Mouse (Mus musculus): ENCODE measurements around the gene Slc12a9. TPM values are rescaled to one million over a fixed set of nuclear protein-coding genes. Genes with fewer than 3 reads are reported as not detected.

The Slc12a9 gene
- polyA plus RNA-seq, 1 experiment from 2014 or later: 23.6 TPM

- peak overlapping the region; percentile 87 for H3K9ac ChIP-seq
- no peak for ATAC-seq (ENCODE audit: low FRiP score)
- H3K27ac ChIP-seq: 0 out of 2 replicates have a peak overlapping the region, but pooled peaks have one; percentile 17
- peak overlapping the region; percentile 85 for H3K4me2 ChIP-seq (replicated peaks)
- peaks cover 45% of the 10 kb centered on the region for H3K4me1 ChIP-seq
- H3K4me3 ChIP-seq: peak overlapping the region; percentile 75
- H3K36me3 ChIP-seq: peaks cover 26% of the 10 kb centered on the region
- 23% methylated on average over 16 of the region's 16 CpGs for WGBS
- H3K9me3 ChIP-seq (replicated peaks): no peaks in the 10 kb centered on the region
- H3K27me3 ChIP-seq: peaks cover 9% of the 10 kb centered on the region
These were observed 18.9 kb upstream of the Slc12a9 start for GRCm38 (mm10) chr5:137352011-137352975.

- peak overlapping the region; percentile 75 for H3K4me3 ChIP-seq
- H3K36me3 ChIP-seq: peaks cover 20% of the 10 kb centered on the region
- ATAC-seq (ENCODE audit: low FRiP score): no peak
- peaks cover 9% of the 10 kb centered on the region for H3K27me3 ChIP-seq
- H3K4me1 ChIP-seq: peaks cover 45% of the 10 kb centered on the region
- peak overlapping the region; percentile 85 for H3K4me2 ChIP-seq (replicated peaks)
- H3K27ac ChIP-seq: peak overlapping the region; percentile 80
- no peaks in the 10 kb centered on the region for H3K9me3 ChIP-seq (replicated peaks)
- 13% methylated on average over 4 of the region's 4 CpGs for WGBS
- peak overlapping the region; percentile 87 for H3K9ac ChIP-seq
These were observed 18.0 kb upstream of the Slc12a9 start for GRCm38 (mm10) chr5:137351394-137351793.

GRCm38 (mm10) chr5:137351058-137351380, 17.6 kb upstream of the Slc12a9 start:
- Histone ChIP-seq H3K27ac (peak overlapping the region; percentile 80), H3K9ac (peak overlapping the region; percentile 87), H3K36me3 (peaks cover 17% of the 10 kb centered on the region), H3K9me3 (replicated peaks) (no peaks in the 10 kb centered on the region), H3K4me1 (peaks cover 46% of the 10 kb centered on the region), H3K4me2 (replicated peaks) (peak overlapping the region; percentile 85), H3K27me3 (peaks cover 9% of the 10 kb centered on the region), H3K4me3 (peak overlapping the region; percentile 75)
- 0% methylated on average over 8 of the region's 8 CpGs for WGBS
- ATAC-seq (ENCODE audit: low FRiP score): no peak

- Histone ChIP-seq H3K27ac (peak overlapping the region; percentile 80), H3K4me2 (replicated peaks) (peak overlapping the region; percentile 85), H3K9me3 (replicated peaks) (no peaks in the 10 kb centered on the region), H3K4me1 (peaks cover 49% of the 10 kb centered on the region), H3K4me3 (peak overlapping the region; percentile 75), H3K36me3 (peaks cover 12% of the 10 kb centered on the region), H3K27me3 (peaks cover 9% of the 10 kb centered on the region), H3K9ac (peak overlapping the region; percentile 87)
- peak; percentile 66 for ATAC-seq (ENCODE audit: low FRiP score)
- WGBS: under 1% methylated on average over 49 of the region's 55 CpGs
These were observed 17.0 kb upstream of the Slc12a9 start for GRCm38 (mm10) chr5:137350205-137351057.

- H3K9ac ChIP-seq: peak within 1 kb of the TSS; percentile 87
- under 1% methylated on average over 31 of the region's 32 CpGs for WGBS
- H3K27ac ChIP-seq: peak within 1 kb of the TSS; percentile 80
- H3K4me2 ChIP-seq (replicated peaks): peak within 1 kb of the TSS; percentile 85
- H3K27me3 ChIP-seq: peaks cover 9% of the 10 kb centered on the region
- H3K36me3 ChIP-seq: peaks cover 10% of the 10 kb centered on the region
- no peaks in the 10 kb centered on the region for H3K9me3 ChIP-seq (replicated peaks)
- peak; percentile 91 for ATAC-seq (ENCODE audit: low FRiP score)
- peaks cover 49% of the 10 kb centered on the region for H3K4me1 ChIP-seq
- H3K4me3 ChIP-seq: peak within 1 kb of the TSS; percentile 75
These were observed 16.2 kb upstream of the Slc12a9 start, which contains the start of gene Ephb4 for GRCm38 (mm10) chr5:137349384-137350204. Gene Ephb4, plus strand, starts transcription at chr5:137350109.

- peaks cover 9% of the 10 kb centered on the region for H3K27me3 ChIP-seq
- 0 out of 2 replicates have a peak, but pooled peaks cover 3% of the 10 kb centered on the region for H3K36me3 ChIP-seq
- ATAC-seq (ENCODE audit: low FRiP score): no peak
- under 1% methylated on average over 33 of the region's 33 CpGs for WGBS
- peak overlapping the region; percentile 85 for H3K4me2 ChIP-seq (replicated peaks)
- H3K9ac ChIP-seq: peak overlapping the region; percentile 87
- peak overlapping the region; percentile 75 for H3K4me3 ChIP-seq
- H3K4me1 ChIP-seq: peaks cover 49% of the 10 kb centered on the region
- peak overlapping the region; percentile 55 for H3K27ac ChIP-seq
- H3K9me3 ChIP-seq (replicated peaks): no peaks in the 10 kb centered on the region; the same call in 1 of the 2 replicates
These were observed 15.3 kb upstream of the Slc12a9 start for GRCm38 (mm10) chr5:137348482-137349383.

- Histone ChIP-seq H3K4me2 (replicated peaks) (peak overlapping the region; percentile 85), H3K9ac (0 out of 2 replicates have a peak overlapping the region, but pooled peaks have one; percentile 87), H3K4me3 (no peak overlapping the region), H3K27me3 (peaks cover 9% of the 10 kb centered on the region), H3K4me1 (peaks cover 46% of the 10 kb centered on the region), H3K9me3 (replicated peaks) (no peaks in the 10 kb centered on the region; the same call in 1 of the 2 replicates), H3K27ac (no peak overlapping the region), H3K36me3 (no peaks in the 10 kb centered on the region)
- no peak for ATAC-seq (ENCODE audit: low FRiP score)
- WGBS: 34% methylated on average over 7 of the region's 7 CpGs
These were observed 14.5 kb upstream of the Slc12a9 start for GRCm38 (mm10) chr5:137347856-137348255.

GRCm38 (mm10) chr5:137346983-137347382, 13.6 kb upstream of the Slc12a9 start:
- Histone ChIP-seq H3K4me1 (peaks cover 38% of the 10 kb centered on the region), H3K36me3 (no peaks in the 10 kb centered on the region), H3K27ac (no peak overlapping the region), H3K4me3 (no peak overlapping the region), H3K27me3 (peaks cover 9% of the 10 kb centered on the region), H3K4me2 (replicated peaks) (no peak overlapping the region), H3K9me3 (replicated peaks) (no peaks in the 10 kb centered on the region; the same call in 1 of the 2 replicates), H3K9ac (no peak overlapping the region)
- ATAC-seq (ENCODE audit: low FRiP score): no peak
- 93% methylated on average over 4 of the region's 4 CpGs for WGBS

GRCm38 (mm10) chr5:137346388-137346787, 13.0 kb upstream of the Slc12a9 start:
- no peak for ATAC-seq (ENCODE audit: low FRiP score)
- no peaks in the 10 kb centered on the region; the same call in 1 of the 2 replicates for H3K9me3 ChIP-seq (replicated peaks)
- H3K4me1 ChIP-seq: peaks cover 33% of the 10 kb centered on the region
- H3K9ac ChIP-seq: 0 out of 2 replicates have a peak overlapping the region, but pooled peaks have one; percentile 13
- peaks cover 9% of the 10 kb centered on the region for H3K27me3 ChIP-seq
- 88% methylated on average over 1 of the region's 1 CpGs for WGBS
- H3K36me3 ChIP-seq: no peaks in the 10 kb centered on the region
- H3K27ac ChIP-seq: no peak overlapping the region
- no peak overlapping the region for H3K4me3 ChIP-seq
- H3K4me2 ChIP-seq (replicated peaks): no peak overlapping the region

GRCm38 (mm10) chr5:137345821-137346220, 12.4 kb upstream of the Slc12a9 start:
- 0 out of 2 replicates have a peak overlapping the region, but pooled peaks have one; percentile 13 for H3K9ac ChIP-seq
- no peak overlapping the region for H3K4me3 ChIP-seq
- no peak overlapping the region for H3K27ac ChIP-seq
- H3K27me3 ChIP-seq: peaks cover 9% of the 10 kb centered on the region
- 23% methylated on average over 9 of the region's 9 CpGs for WGBS
- no peaks in the 10 kb centered on the region for H3K36me3 ChIP-seq
- H3K4me1 ChIP-seq: peaks cover 27% of the 10 kb centered on the region
- ATAC-seq (ENCODE audit: low FRiP score): no peak
- H3K4me2 ChIP-seq (replicated peaks): no peak overlapping the region
- H3K9me3 ChIP-seq (replicated peaks): no peaks in the 10 kb centered on the region; the same call in 1 of the 2 replicates
